Mouse (Mus musculus): ENCODE measurements around the gene Ext2.

The Ext2 gene

GRCm38 (mm10) chr2:93776267-93777055, 45.9 kb downstream of the Ext2 start:
- no peak for DNase-seq (ENCODE audit: low read depth, low spot score)

GRCm38 (mm10) chr2:93775431-93775830, 46.9 kb downstream of the Ext2 start:
- DNase-seq (ENCODE audit: low read depth, low spot score), result no peak

- DNase-seq (ENCODE audit: low read depth, low spot score), result no peak
Measured at GRCm38 (mm10) chr2:93774946-93775345, 47.4 kb downstream of the Ext2 start.

GRCm38 (mm10) chr2:93772765-93773085, 49.6 kb downstream of the Ext2 start:
- DNase-seq (ENCODE audit: low read depth, low spot score), result no peak

- no peak for DNase-seq (ENCODE audit: low read depth, low spot score)
Measured at GRCm38 (mm10) chr2:93772054-93772764, 50.2 kb downstream of the Ext2 start.

GRCm38 (mm10) chr2:93770895-93771294, 51.5 kb downstream of the Ext2 start:
- DNase-seq (ENCODE audit: low read depth, low spot score), result no peak

GRCm38 (mm10) chr2:93769875-93770274, 52.5 kb downstream of the Ext2 start:
- no peak for DNase-seq (ENCODE audit: low read depth, low spot score)

GRCm38 (mm10) chr2:93765721-93766120, 56.6 kb downstream of the Ext2 start:
- DNase-seq (ENCODE audit: low read depth, low spot score), result no peak

- no peak for DNase-seq (ENCODE audit: low read depth, low spot score)
Measured at GRCm38 (mm10) chr2:93764211-93764610, 58.2 kb downstream of the Ext2 start.

- DNase-seq (ENCODE audit: low read depth, low spot score), result no peak
Measured at GRCm38 (mm10) chr2:93760389-93760788, 62.0 kb downstream of the Ext2 start.

GRCm38 (mm10) chr2:93759173-93759572, 63.2 kb downstream of the Ext2 start:
- DNase-seq (ENCODE audit: low read depth, low spot score), result no peak

- DNase-seq (ENCODE audit: low read depth, low spot score), result no peak
Measured at GRCm38 (mm10) chr2:93758298-93758697, 64.1 kb downstream of the Ext2 start.

- no peak for DNase-seq (ENCODE audit: low read depth, low spot score)
Measured at GRCm38 (mm10) chr2:93754366-93754765, 68.0 kb downstream of the Ext2 start.

GRCm38 (mm10) chr2:93753147-93753758, 69.1 kb downstream of the Ext2 start:
- no peak for DNase-seq (ENCODE audit: low read depth, low spot score)

GRCm38 (mm10) chr2:93749709-93750108, 72.7 kb downstream of the Ext2 start:
- DNase-seq (ENCODE audit: low read depth, low spot score), result no peak

- no peak for DNase-seq (ENCODE audit: low read depth, low spot score)
Measured at GRCm38 (mm10) chr2:93747538-93748126, 74.7 kb downstream of the Ext2 start.

- DNase-seq (ENCODE audit: low read depth, low spot score), result no peak
Measured at GRCm38 (mm10) chr2:93746620-93747019, 75.7 kb downstream of the Ext2 start.

GRCm38 (mm10) chr2:93746162-93746561, 76.2 kb downstream of the Ext2 start:
- no peak for DNase-seq (ENCODE audit: low read depth, low spot score)

GRCm38 (mm10) chr2:93745741-93746140, 76.6 kb downstream of the Ext2 start:
- DNase-seq (ENCODE audit: low read depth, low spot score), result no peak

- no peak for DNase-seq (ENCODE audit: low read depth, low spot score)
Measured at GRCm38 (mm10) chr2:93744346-93745229, 77.8 kb downstream of the Ext2 start.

- no peak for DNase-seq (ENCODE audit: low read depth, low spot score)
Measured at GRCm38 (mm10) chr2:93741700-93742099, 80.7 kb downstream of the Ext2 start.
